Mouse (Mus musculus): Measurements from ENCODE around the gene Pdia4. TPM values are rescaled to one million over a fixed set of nuclear protein-coding genes. Genes with fewer than 3 reads are reported as not detected.

The Pdia4 gene
- total and polyA plus RNA-seq, 3 experiments: 91.4 to 112 TPM; not detected in 1

Other genes with a start within 250 kb of the Pdia4 start
- 30.9 and 35.4 TPM in 2 replicates for gene Ezh2, start 218.1 kb downstream of the Pdia4 start, total RNA-seq (2012; rRNA removed)
- 1,000 to 10,000 TPM in 1 of 2 experiments, 10 to 100 TPM in 1; 82.6 to 1,353 TPM for gene Ezh2, start 218.1 kb downstream of the Pdia4 start, polyA plus RNA-seq (2012; ENCODE audit: insufficient read depth in 1 of 2, insufficient read length in 2 of 2, low read depth in 1 of 2, low replicate concordance in 2 of 2, missing spikeins in 1 of 2)
- 1.2 and 2.0 TPM in 2 replicates for gene Zfp786, start 17.4 kb upstream of the Pdia4 start, total RNA-seq (2012; rRNA removed)
- gene Zfp786, start 17.4 kb upstream of the Pdia4 start, polyA plus RNA-seq (2012; ENCODE audit: insufficient read depth in 1 of 2, insufficient read length in 2 of 2, low read depth in 1 of 2, low replicate concordance in 2 of 2, missing spikeins in 1 of 2): 1 to 10 TPM in 1 of 2 experiments, not detected in 1; 1.3 TPM
- 4.2 and 4.7 TPM in 2 replicates for gene Zfp398, start 22.2 kb upstream of the Pdia4 start, total RNA-seq (2012; rRNA removed)
- 1 to 10 TPM in 1 of 2 experiments, not detected in 1; 9.5 TPM for gene Zfp398, start 22.2 kb upstream of the Pdia4 start, polyA plus RNA-seq (2012; ENCODE audit: insufficient read depth in 1 of 2, insufficient read length in 2 of 2, low read depth in 1 of 2, low replicate concordance in 2 of 2, missing spikeins in 1 of 2)
- 8.2 and 8.5 TPM in 2 replicates for gene Zfp282, start 63.8 kb upstream of the Pdia4 start, total RNA-seq (2012; rRNA removed)
- 10 to 100 TPM in 1 of 2 experiments, not detected in 1; 13.8 TPM for gene Zfp282, start 63.8 kb upstream of the Pdia4 start, polyA plus RNA-seq (2012; ENCODE audit: insufficient read depth in 1 of 2, insufficient read length in 2 of 2, low read depth in 1 of 2, low replicate concordance in 2 of 2, missing spikeins in 1 of 2)
- 7.1 and 7.4 TPM in 2 replicates for gene Zfp212, start 107.0 kb upstream of the Pdia4 start, total RNA-seq (2012; rRNA removed)
- 10 to 100 TPM in 1 of 2 experiments, not detected in 1; 17.5 TPM for gene Zfp212, start 107.0 kb upstream of the Pdia4 start, polyA plus RNA-seq (2012; ENCODE audit: insufficient read depth in 1 of 2, insufficient read length in 2 of 2, low read depth in 1 of 2, low replicate concordance in 2 of 2, missing spikeins in 1 of 2)
- gene Zfp956, start 140.0 kb upstream of the Pdia4 start, total RNA-seq (2012; rRNA removed): 8.1 and 11.0 TPM in 2 replicates
- gene Zfp956, start 140.0 kb upstream of the Pdia4 start, polyA plus RNA-seq (2012; ENCODE audit: insufficient read depth in 1 of 2, insufficient read length in 2 of 2, low read depth in 1 of 2, low replicate concordance in 2 of 2, missing spikeins in 1 of 2): 10 to 100 TPM in 1 of 2 experiments, not detected in 1; 13.1 TPM
- 16.3 and 20.4 TPM in 2 replicates for gene Zfp777, start 235.5 kb upstream of the Pdia4 start, total RNA-seq (2012; rRNA removed)
- gene Zfp777, start 235.5 kb upstream of the Pdia4 start, polyA plus RNA-seq (2012; ENCODE audit: insufficient read depth in 1 of 2, insufficient read length in 2 of 2, low read depth in 1 of 2, low replicate concordance in 2 of 2, missing spikeins in 1 of 2): 10 to 100 TPM in 1 of 2 experiments, not detected in 1; 32.4 TPM